Mouse (Mus musculus): ENCODE results near the gene Smpd4. TPM values are rescaled to one million over a fixed set of nuclear protein-coding genes. Genes with fewer than 3 reads are reported as not detected.

Gene Smpd4
- total and polyA plus RNA-seq, 3 experiments = 51.0 to 609 (median 94.3) TPM

DNA sequence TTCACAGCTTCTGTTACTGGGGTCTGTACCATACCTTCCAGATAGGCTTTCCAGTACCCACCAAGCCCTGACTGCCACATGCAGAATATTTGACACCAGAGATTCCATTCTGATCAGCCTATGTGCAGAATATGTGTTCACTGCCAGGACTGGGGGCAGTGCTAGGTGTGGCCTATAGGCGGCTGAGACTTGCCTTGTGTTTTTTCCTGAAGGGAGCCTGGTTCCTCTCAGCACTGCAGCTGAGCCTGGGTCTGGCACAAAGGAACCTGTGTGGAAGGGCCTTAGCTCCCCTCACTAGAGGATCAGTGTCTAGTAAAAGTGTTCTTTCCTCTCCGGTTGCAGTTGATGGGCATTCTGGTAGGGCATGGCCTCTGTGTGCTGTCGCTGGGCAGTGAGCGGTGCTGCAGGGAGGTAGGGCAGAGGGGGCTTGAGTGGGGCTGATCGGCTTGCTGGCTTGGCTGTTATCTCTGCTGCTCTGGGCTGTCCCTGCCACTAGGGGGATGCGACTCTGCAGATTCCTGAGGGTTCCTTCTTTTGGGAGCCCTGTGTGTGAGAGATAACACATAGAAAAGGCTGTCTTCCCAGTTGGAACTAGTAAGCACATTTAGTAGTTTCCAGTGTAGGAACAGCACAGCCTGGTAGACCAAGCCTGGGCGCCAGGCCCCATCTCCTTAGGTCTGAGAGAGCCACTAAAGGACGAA lies 14.5 kb downstream of the Smpd4 start:
- no peaks in the 10 kb centered on the region for H3K27me3 ChIP-seq (ENCODE audit: control insufficient read depth in 1 of 2, insufficient read depth in 2 of 2, low read length in 2 of 2)
- H3K36me3 ChIP-seq (ENCODE audit: control insufficient read depth in 1 of 2, insufficient read depth in 2 of 2, low read length in 2 of 2) = peaks cover 9 to 13% of the 10 kb centered on the region in 2 experiments

DNA sequence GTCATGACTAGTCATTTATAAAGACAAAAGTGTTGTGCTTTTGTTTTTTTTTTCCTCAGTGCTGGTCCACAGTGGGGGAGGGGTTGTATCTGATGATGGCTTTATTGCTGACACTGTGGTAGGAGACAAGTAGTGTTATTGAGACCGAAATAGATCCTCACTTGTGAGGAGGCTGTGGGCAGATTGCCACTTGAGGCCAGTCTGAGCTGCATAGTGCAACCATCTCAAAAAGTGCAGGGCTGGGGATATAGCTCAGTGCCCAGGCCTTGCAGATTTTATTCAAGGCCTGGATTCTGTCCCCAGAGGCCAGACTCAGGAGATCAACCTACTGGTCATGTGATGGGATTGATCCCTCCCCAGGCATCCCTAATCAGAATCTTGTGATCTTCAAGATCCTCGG lies 17.8 kb downstream of the Smpd4 start:
- Histone ChIP-seq H3K9ac (ENCODE audit: control insufficient read depth, low read depth, low read length, poor library complexity, severe bottlenecking) (no peak overlapping the region), H3K4me1 (ENCODE audit: control insufficient read depth in 1 of 2, insufficient read depth in 2 of 2, low read length in 2 of 2) (peaks cover 7 to 17% of the 10 kb centered on the region in 2 experiments), H3K27ac (ENCODE audit: control insufficient read depth, low read depth, low read length) (no peak overlapping the region), H3K27me3 (ENCODE audit: control insufficient read depth in 1 of 2, insufficient read depth in 2 of 2, low read length in 2 of 2) (no peaks in the 10 kb centered on the region), H3K4me3 (ENCODE audit: control insufficient read depth in 1 of 2, insufficient read depth in 1 of 2, low read depth in 2 of 2, low read length in 2 of 2) (no peak overlapping the region), H3K9me3 (replicated peaks; ENCODE audit: insufficient read depth, low read length) (no peaks in the 10 kb centered on the region), H3K79me2 (ENCODE audit: control insufficient read depth, insufficient read depth, low read length, poor library complexity) (no peaks in the 10 kb centered on the region), H3K36me3 (ENCODE audit: control insufficient read depth in 1 of 2, insufficient read depth in 2 of 2, low read length in 2 of 2) (peaks cover 13 to 16% of the 10 kb centered on the region in 2 experiments)
- DNase-seq (ENCODE audit: low read depth, low spot score) = no peak
- TF ChIP-seq USF1 (IDR thresholded peaks at IDR 0.05; ENCODE audit: low read depth, low read length) (peak; percentile 50; the same call in 1 of the 2 replicates), MYC (IDR thresholded peaks at IDR 0.05; ENCODE audit: low read depth, low read length) (no peak)

More for the DNA sequence above, 14.5 kb downstream of the Smpd4 start:
- Histone ChIP-seq H3K79me2 (ENCODE audit: control insufficient read depth, insufficient read depth, low read length, poor library complexity) (no peaks in the 10 kb centered on the region), H3K9ac (ENCODE audit: control insufficient read depth, low read depth, low read length, poor library complexity, severe bottlenecking) (no peak overlapping the region), H3K9me3 (replicated peaks; ENCODE audit: insufficient read depth, low read length) (no peaks in the 10 kb centered on the region), H3K4me1 (ENCODE audit: control insufficient read depth in 1 of 2, insufficient read depth in 2 of 2, low read length in 2 of 2) (peaks cover 4 to 14% of the 10 kb centered on the region in 2 experiments), H3K4me3 (ENCODE audit: control insufficient read depth in 1 of 2, insufficient read depth in 1 of 2, low read depth in 2 of 2, low read length in 2 of 2) (no peak overlapping the region), H3K27ac (ENCODE audit: control insufficient read depth, low read depth, low read length) (no peak overlapping the region)
- DNase-seq (ENCODE audit: low read depth, low spot score) = peak; percentile 50
- TF ChIP-seq ELF1 (IDR thresholded peaks at IDR 0.05; ENCODE audit: low read depth, low read length) = no peak
- peak; percentile 36 to 41; a peak in 1 of 4 replicates for TF ChIP-seq EP300 (IDR thresholded peaks at IDR 0.05; ENCODE audit: low read depth in 1 of 2, low read length in 2 of 2)
- TF ChIP-seq ZC3H11A (IDR thresholded peaks at IDR 0.05; ENCODE audit: low read depth, low read length) = no peak
- peak; percentile 9; the same call in 1 of the 2 replicates for TF ChIP-seq RAD21 (IDR thresholded peaks at IDR 0.05; ENCODE audit: low read depth, low read length)
- no peak for TF ChIP-seq TBP (IDR thresholded peaks at IDR 0.05; ENCODE audit: low read depth, low read length)
- no peak for TF ChIP-seq ZKSCAN1 (IDR thresholded peaks at IDR 0.05; ENCODE audit: low read depth, low read length)
- TF ChIP-seq KAT2A (conservative IDR thresholded peaks at IDR 0.05; ENCODE audit: low read depth, low read length) = no peak
- TF ChIP-seq NRF1 (IDR thresholded peaks at IDR 0.05; ENCODE audit: insufficient read depth, low read depth, low read length, poor library complexity, severe bottlenecking) = no peak
- peak; percentile 41; the same call in 1 of the 2 replicates for TF ChIP-seq GATA1 (IDR thresholded peaks at IDR 0.05; ENCODE audit: low read depth, low read length)
- TF ChIP-seq TAL1 (IDR thresholded peaks at IDR 0.05; ENCODE audit: low read length) = peak; percentile 54
- TF ChIP-seq MAX (IDR thresholded peaks at IDR 0.05; ENCODE audit: low read length) = 0 out of 2 replicates have a peak, but pooled peaks have one; percentile 21
- TF ChIP-seq USF1 (IDR thresholded peaks at IDR 0.05; ENCODE audit: low read depth, low read length) = no peak
- 0 out of 2 replicates have a peak, but pooled peaks have one; percentile 39 for TF ChIP-seq TCF12 (IDR thresholded peaks at IDR 0.05; ENCODE audit: low read depth, low read length)
- TF ChIP-seq GABPA (IDR thresholded peaks at IDR 0.05; ENCODE audit: low read depth, low read length) = no peak
- no peak for TF ChIP-seq ETS1 (IDR thresholded peaks at IDR 0.05; ENCODE audit: low read depth, low read length)
- TF ChIP-seq SIN3A (IDR thresholded peaks at IDR 0.05; ENCODE audit: low read length) = no peak
- peak; percentile 37 for TF ChIP-seq SMC3 (IDR thresholded peaks at IDR 0.05; ENCODE audit: low read depth, low read length)
- 0 out of 2 replicates have a peak, but pooled peaks have one; percentile 19 for TF ChIP-seq RCOR1 (IDR thresholded peaks at IDR 0.05; ENCODE audit: low read depth, low read length)
- TF ChIP-seq BHLHE40 (IDR thresholded peaks at IDR 0.05; ENCODE audit: borderline replicate concordance, low read depth, low read length) = 0 out of 2 replicates have a peak, but pooled peaks have one; percentile 17
- TF ChIP-seq CTCF (IDR thresholded peaks at IDR 0.05 in 2 of 3, conservative IDR thresholded peaks at IDR 0.05 in 1 of 3; ENCODE audit: control insufficient read depth in 1 of 3, insufficient read depth in 1 of 3, low read depth in 2 of 3, low read length in 3 of 3, poor library complexity in 1 of 3, severe bottlenecking in 1 of 3) = peak; percentile 49 to 59 (median 51)
- TF ChIP-seq MAZ (IDR thresholded peaks at IDR 0.05; ENCODE audit: low read depth, low read length) = no peak
- TF ChIP-seq E2F4 (IDR thresholded peaks at IDR 0.05; ENCODE audit: borderline replicate concordance, low read depth, low read length) = no peak
- TF ChIP-seq UBTF (IDR thresholded peaks at IDR 0.05; ENCODE audit: borderline replicate concordance, insufficient read depth, low read depth, low read length) = no peak

Measured in MEL (cell line).